In genomic region chr9:44288076-44288958, GRCm38 (mm10) we compare ENCODE assay signal across 7 mouse cellular contexts. TPM values are rescaled to one million over a fixed set of nuclear protein-coding genes. Genes with fewer than 3 reads are reported as not detected.
DNase-seq lines count a peak whose midpoint lies in the region; ATAC-seq and TF ChIP-seq lines count a peak whose summit lies in the region.

Abcg4 (minus strand) TSS chr9:44288615.

- H3K4me2 ChIP-seq in heart, embryonic 16.5 days (ENCODE audit: low read depth, low read length), result peak within 1 kb of the TSS; percentile 95

- peak; percentile 50 to 58 for DNase-seq in adrenal gland, adult 18-20 months (ENCODE audit: low spot score in 2 of 2)
- peak; percentile 64 for DNase-seq in embryo, embryonic 10.5 days (ENCODE audit: low spot score)
- DNase-seq in layer of hippocampus, postnatal 36 days, result peak; percentile 53 to 57
- peak; percentile 25 for DNase-seq in mesoderm, embryonic 11.5 days (ENCODE audit: low read depth, low spot score)
- DNase-seq in spleen, postnatal 36 days (ENCODE audit: low spot score in 2 of 2), result peak; percentile 32 to 66

- no peak for TF ChIP-seq EP300 in ES-Bruce4 (IDR thresholded peaks at IDR 0.05; ENCODE audit: insufficient read depth, low read depth, low read length)

- H3K9me3 ChIP-seq in ES-Bruce4 (replicated peaks; ENCODE audit: control insufficient read depth, insufficient read depth, low read length, poor library complexity, severe bottlenecking), result no peaks in the 10 kb centered on the region
- H3K9me3 ChIP-seq in heart, embryonic 16.5 days (replicated peaks; ENCODE audit: control insufficient read depth, low read length), result no peaks in the 10 kb centered on the region

- TF ChIP-seq CTCF in ES-Bruce4 (IDR thresholded peaks at IDR 0.05; ENCODE audit: low read depth, low read length), result no peak

- ATAC-seq in heart, embryonic 16.5 days (replicated peaks; ENCODE audit: extremely low read depth, insufficient read depth, low FRiP score), result peak; percentile 33; the same call in 1 of the 2 replicates

- no peak within 1 kb of the TSS for H3K27ac ChIP-seq in ES-Bruce4 (ENCODE audit: insufficient read depth, low read length)
- H3K27ac ChIP-seq in heart, embryonic 16.5 days (ENCODE audit: low read length), result no peak within 1 kb of the TSS

- 1% methylated on average over 38 of the region's 38 CpGs for WGBS in heart, embryonic 16.5 days

- no peak for TF ChIP-seq POLR2A in ES-Bruce4 (IDR thresholded peaks at IDR 0.05; ENCODE audit: insufficient read depth, low read length)

- peaks cover 6% of the 10 kb centered on the region for H3K36me3 ChIP-seq in ES-Bruce4 (ENCODE audit: control insufficient read depth, insufficient read depth, low read length, poor library complexity, severe bottlenecking)
- peaks cover 11% of the 10 kb centered on the region for H3K36me3 ChIP-seq in heart, embryonic 16.5 days (ENCODE audit: control insufficient read depth, insufficient read depth)

- H3K4me1 ChIP-seq in ES-Bruce4 (ENCODE audit: control insufficient read depth, insufficient read depth, low read length), result peaks cover 1% of the 10 kb centered on the region
- H3K4me1 ChIP-seq in heart, embryonic 16.5 days (ENCODE audit: control insufficient read depth, insufficient read depth, low read length), result peaks cover 18% of the 10 kb centered on the region

- peaks cover 3% of the 10 kb centered on the region for H3K27me3 ChIP-seq in ES-Bruce4 (ENCODE audit: control insufficient read depth, insufficient read depth, low read length, poor library complexity, severe bottlenecking)
- H3K27me3 ChIP-seq in heart, embryonic 16.5 days (ENCODE audit: control insufficient read depth, insufficient read depth, low read length), result peaks cover 4% of the 10 kb centered on the region; the same call in 1 of the 2 replicates

- peak within 1 kb of the TSS; percentile 28 for H3K9ac ChIP-seq in ES-Bruce4 (ENCODE audit: low read depth, poor library complexity, severe bottlenecking)
- H3K9ac ChIP-seq in heart, embryonic 16.5 days (ENCODE audit: low read length), result peak within 1 kb of the TSS; percentile 71

- H3K4me3 ChIP-seq in ES-Bruce4 (ENCODE audit: low read depth, low read length), result peak within 1 kb of the TSS; percentile 71
- peak within 1 kb of the TSS; percentile 69 for H3K4me3 ChIP-seq in heart, embryonic 16.5 days (ENCODE audit: low read length)

RNA-seq across cellular contexts. Expression of gene Abcg4, which starts in this region (rescaled TPM):
- 0.62 and 1.3 TPM in 2 replicates for polyA plus RNA-seq in ES-Bruce4 (2011; ENCODE audit: insufficient read depth, insufficient read length, low read depth, missing spikeins)
- total RNA-seq in adrenal gland, adult 18-20 months (2021), result 10 to 100 TPM; 16.1 to 30.7 TPM
- polyA plus RNA-seq in heart, embryonic 16.5 days (2015; fragmentation: Nextera tagmentation; extraction: Ambion mirVana), result 1.9 and 2.5 TPM in 2 replicates
- total RNA-seq in layer of hippocampus, postnatal 36 days (2021), result 10 to 100 TPM; 63.6 to 73.1 TPM
